Mouse (Mus musculus): ENCODE data around the gene Trim62. TPM values are rescaled to one million over a fixed set of nuclear protein-coding genes. Genes with fewer than 3 reads are reported as not detected.

Gene Trim62
- polyA plus RNA-seq, 1 experiment = 2.8 TPM

DNA sequence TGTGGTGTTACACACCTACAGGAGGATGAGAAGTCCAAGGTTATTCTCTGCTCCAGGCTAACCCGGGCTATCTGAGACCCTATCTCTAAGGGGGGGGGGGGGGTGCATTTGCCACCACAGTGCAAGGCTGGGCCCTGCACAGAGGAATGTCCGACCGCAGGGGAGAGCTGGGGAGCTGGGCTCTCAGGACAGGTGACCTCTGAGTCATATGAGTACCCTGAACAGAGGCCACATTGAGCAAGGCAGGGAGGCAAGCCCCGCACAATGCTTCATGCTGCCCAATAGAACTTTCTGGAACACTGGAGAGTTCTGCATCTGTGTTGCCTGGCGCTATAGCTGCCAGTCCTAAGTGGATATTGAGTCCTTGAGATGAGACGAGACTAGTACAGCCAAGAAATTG lies 8.8 kb downstream of the Trim62 start:
- Histone ChIP-seq H3K27me3 (ENCODE audit: control insufficient read depth, insufficient read depth, low read length, poor library complexity, severe bottlenecking) (no peaks in the 10 kb centered on the region), H3K36me3 (ENCODE audit: control insufficient read depth, insufficient read depth, low read length, poor library complexity, severe bottlenecking) (no peaks in the 10 kb centered on the region), H3K27ac (ENCODE audit: insufficient read depth, low read length) (no peak overlapping the region), H3K9me3 (replicated peaks; ENCODE audit: control insufficient read depth, insufficient read depth, low read length, poor library complexity, severe bottlenecking) (no peaks in the 10 kb centered on the region), H3K4me1 (ENCODE audit: control insufficient read depth, insufficient read depth, low read length) (no peaks in the 10 kb centered on the region), H3K9ac (ENCODE audit: low read depth, poor library complexity, severe bottlenecking) (no peak overlapping the region), H3K4me3 (ENCODE audit: low read depth, low read length) (no peak overlapping the region)
- TF ChIP-seq EP300 (IDR thresholded peaks at IDR 0.05; ENCODE audit: insufficient read depth, low read depth, low read length) (no peak), POLR2A (IDR thresholded peaks at IDR 0.05; ENCODE audit: insufficient read depth, low read length) (no peak)

DNA sequence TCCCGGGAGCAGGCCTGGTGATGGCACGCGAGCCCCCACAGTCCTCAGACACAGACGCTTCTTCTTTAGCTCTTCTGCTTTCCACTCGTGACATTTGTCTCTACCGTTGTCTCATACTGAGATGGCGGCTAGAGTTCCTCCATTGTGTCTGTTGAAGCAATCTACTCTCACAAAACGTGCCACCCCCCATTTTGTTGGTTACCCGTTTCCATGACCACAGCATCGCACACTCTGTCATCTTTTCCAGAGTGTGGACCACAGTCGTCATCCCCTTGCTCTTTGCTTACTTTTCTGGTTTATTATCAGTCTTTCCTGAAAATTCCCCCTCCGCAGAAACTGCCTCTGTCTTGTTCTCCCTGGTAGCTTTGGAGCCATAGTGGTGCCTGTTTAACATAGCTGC lies 10.7 kb downstream of the Trim62 start:
- Histone ChIP-seq H3K4me1 (ENCODE audit: control insufficient read depth, insufficient read depth, low read length) (no peaks in the 10 kb centered on the region), H3K36me3 (ENCODE audit: control insufficient read depth, insufficient read depth, low read length, poor library complexity, severe bottlenecking) (no peaks in the 10 kb centered on the region), H3K9me3 (replicated peaks; ENCODE audit: control insufficient read depth, insufficient read depth, low read length, poor library complexity, severe bottlenecking) (no peaks in the 10 kb centered on the region), H3K9ac (ENCODE audit: low read depth, poor library complexity, severe bottlenecking) (no peak overlapping the region), H3K4me3 (ENCODE audit: low read depth, low read length) (no peak overlapping the region), H3K27me3 (ENCODE audit: control insufficient read depth, insufficient read depth, low read length, poor library complexity, severe bottlenecking) (no peaks in the 10 kb centered on the region), H3K27ac (ENCODE audit: insufficient read depth, low read length) (no peak overlapping the region)
- TF ChIP-seq POLR2A (IDR thresholded peaks at IDR 0.05; ENCODE audit: insufficient read depth, low read length) = no peak
- TF ChIP-seq EP300 (IDR thresholded peaks at IDR 0.05; ENCODE audit: insufficient read depth, low read depth, low read length) = no peak
- no peak for TF ChIP-seq CTCF (IDR thresholded peaks at IDR 0.05; ENCODE audit: low read depth, low read length)

DNA sequence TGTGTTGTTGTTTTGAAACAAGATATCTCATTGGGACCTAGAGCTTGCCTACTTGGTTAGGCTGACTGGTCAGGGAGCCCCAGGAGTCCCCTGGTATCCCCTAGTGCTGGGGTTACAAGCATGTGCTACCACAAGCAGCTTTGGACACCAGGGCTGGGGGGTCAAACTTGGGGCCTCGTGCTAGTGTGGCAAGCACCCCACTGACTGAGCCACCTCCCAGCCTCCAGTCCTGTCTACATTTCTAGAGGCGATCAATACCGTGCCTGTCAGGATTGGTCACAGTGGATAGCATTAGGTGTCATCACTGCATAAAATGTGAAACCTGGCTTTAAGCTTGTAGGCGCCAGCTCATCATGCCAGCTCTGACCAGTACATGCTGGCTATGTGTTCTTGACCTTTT lies 12.5 kb downstream of the Trim62 start:
- no peak overlapping the region for H3K4me3 ChIP-seq (ENCODE audit: low read depth, low read length)
- no peaks in the 10 kb centered on the region for H3K36me3 ChIP-seq (ENCODE audit: control insufficient read depth, insufficient read depth, low read length, poor library complexity, severe bottlenecking)
- H3K9me3 ChIP-seq (replicated peaks; ENCODE audit: control insufficient read depth, insufficient read depth, low read length, poor library complexity, severe bottlenecking) = no peaks in the 10 kb centered on the region
- TF ChIP-seq EP300 (IDR thresholded peaks at IDR 0.05; ENCODE audit: insufficient read depth, low read depth, low read length) = no peak
- no peak for TF ChIP-seq CTCF (IDR thresholded peaks at IDR 0.05; ENCODE audit: low read depth, low read length)
- TF ChIP-seq POLR2A (IDR thresholded peaks at IDR 0.05; ENCODE audit: insufficient read depth, low read length) = no peak
- no peak overlapping the region for H3K9ac ChIP-seq (ENCODE audit: low read depth, poor library complexity, severe bottlenecking)
- H3K4me1 ChIP-seq (ENCODE audit: control insufficient read depth, insufficient read depth, low read length) = no peaks in the 10 kb centered on the region
- no peaks in the 10 kb centered on the region for H3K27me3 ChIP-seq (ENCODE audit: control insufficient read depth, insufficient read depth, low read length, poor library complexity, severe bottlenecking)
- no peak overlapping the region for H3K27ac ChIP-seq (ENCODE audit: insufficient read depth, low read length)

DNA sequence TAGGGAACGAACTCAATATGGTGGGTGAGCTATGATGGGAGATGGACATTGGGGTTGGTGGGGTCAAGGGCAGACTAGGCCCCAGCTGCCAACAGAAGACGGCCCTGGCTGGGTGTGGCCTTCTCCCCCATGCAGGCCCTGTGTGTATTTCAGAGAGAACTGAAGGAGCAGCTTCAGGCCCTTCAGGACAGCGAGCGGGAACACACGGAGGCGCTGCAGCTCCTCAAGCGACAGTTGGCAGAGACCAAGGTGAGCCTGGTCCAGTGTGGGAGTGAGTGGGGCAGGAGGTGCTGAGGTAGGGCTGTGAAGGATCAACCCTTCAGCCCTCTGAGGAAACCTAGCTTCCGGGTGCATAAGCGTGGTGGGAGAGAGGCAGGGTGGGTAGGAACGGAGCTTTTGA lies 13.3 kb downstream of the Trim62 start:
- Histone ChIP-seq H3K27ac (ENCODE audit: insufficient read depth, low read length) (no peak overlapping the region), H3K9ac (ENCODE audit: low read depth, poor library complexity, severe bottlenecking) (no peak overlapping the region)

DNA sequence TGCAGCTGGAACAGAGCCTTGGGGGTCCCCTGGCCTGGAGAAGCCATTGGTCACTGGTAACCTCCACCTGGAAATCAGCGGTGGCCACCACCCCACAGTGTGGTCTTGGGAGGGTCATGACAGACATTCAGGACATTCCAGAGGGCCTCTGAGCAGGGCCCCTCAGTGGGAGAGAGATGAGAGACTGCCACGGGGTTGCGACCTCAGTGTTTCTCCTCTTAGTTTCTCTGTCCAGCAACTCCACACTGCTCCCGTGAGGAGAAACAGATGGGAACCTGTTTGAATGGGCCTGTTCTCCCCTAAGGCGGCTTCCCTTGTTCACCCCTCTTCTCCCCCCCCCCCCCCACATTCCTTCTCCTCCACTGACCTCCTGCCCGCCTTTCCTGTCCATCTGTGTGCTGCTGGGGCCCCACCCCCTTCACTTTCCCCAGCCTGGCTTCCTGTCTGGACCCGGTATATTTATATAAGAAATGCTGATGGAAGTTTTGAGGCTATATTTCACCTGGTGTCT lies 14.6 kb downstream of the Trim62 start:
- Histone ChIP-seq H3K36me3 (ENCODE audit: control insufficient read depth, insufficient read depth, low read length, poor library complexity, severe bottlenecking) (no peaks in the 10 kb centered on the region), H3K4me1 (ENCODE audit: control insufficient read depth, insufficient read depth, low read length) (no peaks in the 10 kb centered on the region), H3K9me3 (replicated peaks; ENCODE audit: control insufficient read depth, insufficient read depth, low read length, poor library complexity, severe bottlenecking) (no peaks in the 10 kb centered on the region), H3K27me3 (ENCODE audit: control insufficient read depth, insufficient read depth, low read length, poor library complexity, severe bottlenecking) (no peaks in the 10 kb centered on the region), H3K9ac (ENCODE audit: low read depth, poor library complexity, severe bottlenecking) (no peak overlapping the region), H3K4me3 (ENCODE audit: low read depth, low read length) (no peak overlapping the region), H3K27ac (ENCODE audit: insufficient read depth, low read length) (no peak overlapping the region)
- TF ChIP-seq CTCF (IDR thresholded peaks at IDR 0.05; ENCODE audit: low read depth, low read length) (no peak), POLR2A (IDR thresholded peaks at IDR 0.05; ENCODE audit: insufficient read depth, low read length) (no peak), EP300 (IDR thresholded peaks at IDR 0.05; ENCODE audit: insufficient read depth, low read depth, low read length) (no peak)

More for the DNA sequence above, 13.3 kb downstream of the Trim62 start:
- H3K36me3 ChIP-seq (ENCODE audit: control insufficient read depth, insufficient read depth, low read length, poor library complexity, severe bottlenecking) = no peaks in the 10 kb centered on the region
- no peaks in the 10 kb centered on the region for H3K9me3 ChIP-seq (replicated peaks; ENCODE audit: control insufficient read depth, insufficient read depth, low read length, poor library complexity, severe bottlenecking)
- TF ChIP-seq POLR2A (IDR thresholded peaks at IDR 0.05; ENCODE audit: insufficient read depth, low read length) = no peak
- H3K27me3 ChIP-seq (ENCODE audit: control insufficient read depth, insufficient read depth, low read length, poor library complexity, severe bottlenecking) = no peaks in the 10 kb centered on the region
- no peak overlapping the region for H3K4me3 ChIP-seq (ENCODE audit: low read depth, low read length)
- H3K4me1 ChIP-seq (ENCODE audit: control insufficient read depth, insufficient read depth, low read length) = no peaks in the 10 kb centered on the region

DNA sequence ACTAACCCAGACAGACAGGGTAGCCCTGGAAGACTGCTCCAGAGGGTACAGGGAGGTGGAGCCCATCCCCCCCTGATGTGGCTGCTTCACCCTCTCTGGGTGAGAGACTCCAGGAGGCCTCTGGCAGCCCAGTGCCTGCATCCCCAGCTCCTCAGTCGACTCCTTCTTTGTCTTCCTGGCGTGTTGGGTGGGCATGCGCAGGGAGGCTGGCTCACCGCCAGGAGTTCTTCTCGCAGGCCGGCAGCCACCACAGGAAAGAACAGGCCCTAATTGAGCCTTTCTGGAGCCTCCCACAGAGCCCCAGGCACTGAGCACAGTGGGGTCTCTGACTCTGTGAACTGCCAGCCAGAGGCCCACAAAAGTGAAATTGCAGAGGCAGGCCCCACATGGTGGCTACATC lies 16.0 kb downstream of the Trim62 start:
- Histone ChIP-seq H3K4me3 (ENCODE audit: low read depth, low read length) (no peak overlapping the region), H3K9ac (ENCODE audit: low read depth, poor library complexity, severe bottlenecking) (no peak overlapping the region), H3K4me1 (ENCODE audit: control insufficient read depth, insufficient read depth, low read length) (no peaks in the 10 kb centered on the region), H3K27ac (ENCODE audit: insufficient read depth, low read length) (no peak overlapping the region), H3K27me3 (ENCODE audit: control insufficient read depth, insufficient read depth, low read length, poor library complexity, severe bottlenecking) (no peaks in the 10 kb centered on the region), H3K9me3 (replicated peaks; ENCODE audit: control insufficient read depth, insufficient read depth, low read length, poor library complexity, severe bottlenecking) (no peaks in the 10 kb centered on the region), H3K36me3 (ENCODE audit: control insufficient read depth, insufficient read depth, low read length, poor library complexity, severe bottlenecking) (no peaks in the 10 kb centered on the region)
- TF ChIP-seq CTCF (IDR thresholded peaks at IDR 0.05; ENCODE audit: low read depth, low read length) (no peak), POLR2A (IDR thresholded peaks at IDR 0.05; ENCODE audit: insufficient read depth, low read length) (no peak), EP300 (IDR thresholded peaks at IDR 0.05; ENCODE audit: insufficient read depth, low read depth, low read length) (no peak)
